Mouse (Mus musculus) spleen, adult 12 weeks (tissue): Measurements from ENCODE around the gene Htr2a.

ENCODE experiments used
- DNase-seq: peaks from one replicate; pipeline ENCODE4 v3.0.0; 2022; ENCODE audit warnings: low spot score

Gene Htr2a

GRCm38 (mm10) chr14:74697432-74697831 is 56.8 kb downstream of the Htr2a start:
- no peak for DNase-seq

- no peak for DNase-seq
Measured at GRCm38 (mm10) chr14:74699241-74699640, 58.6 kb downstream of the Htr2a start.

- no peak for DNase-seq
Measured at GRCm38 (mm10) chr14:74703930-74704329, 63.3 kb downstream of the Htr2a start.

- no peak for DNase-seq
Measured at GRCm38 (mm10) chr14:74709054-74709453, 68.4 kb downstream of the Htr2a start.

GRCm38 (mm10) chr14:74723541-74723940 is 82.9 kb downstream of the Htr2a start:
- no peak for DNase-seq

- no peak for DNase-seq
Measured at GRCm38 (mm10) chr14:74731221-74732078, 90.8 kb downstream of the Htr2a start.

GRCm38 (mm10) chr14:74732079-74732783 is 91.6 kb downstream of the Htr2a start, which contains the start of gene Esd:
Gene Esd (plus strand): TSS chr14:74732297.
- DNase-seq: peak; percentile 88

- no peak for DNase-seq
Measured at GRCm38 (mm10) chr14:74733397-74733796, 92.8 kb downstream of the Htr2a start.

GRCm38 (mm10) chr14:74735471-74735870 is 94.8 kb downstream of the Htr2a start:
- no peak for DNase-seq

- no peak for DNase-seq
Measured at GRCm38 (mm10) chr14:74736850-74737249, 96.2 kb downstream of the Htr2a start.
